Mouse (Mus musculus): ENCODE measurements at regions not wholly inside any gene's neighbourhood (a gene's known extent, or its start where the extent isn't known, plus 50 kb on each side); places are given as distances from the start of the nearest gene placed in this dataset.

DNA sequence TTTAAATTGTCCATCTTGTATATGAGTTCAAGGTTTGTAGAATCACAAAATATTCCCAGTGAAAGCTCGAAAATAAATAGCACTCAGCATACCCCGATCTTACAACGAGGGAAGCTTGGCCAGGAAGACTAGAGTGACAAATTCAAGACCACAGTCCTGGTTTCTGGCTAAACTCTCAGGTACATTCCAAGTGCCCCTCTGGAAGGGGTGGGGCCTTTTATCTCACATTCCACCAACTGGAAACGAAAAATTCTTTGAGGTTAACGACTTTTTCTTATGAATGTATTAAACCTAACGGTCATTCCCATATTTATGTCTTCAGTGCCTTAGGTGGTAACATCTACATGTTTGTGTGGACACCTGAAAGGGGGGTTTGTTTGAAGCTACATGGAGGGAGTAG, 50.8 kb upstream of the Spred1 start:
- H3K27me3 ChIP-seq (ENCODE audit: low read depth, poor library complexity, severe bottlenecking) = no peaks in the 10 kb centered on the region
- no peaks in the 10 kb centered on the region for H3K36me3 ChIP-seq
- H3K9me3 ChIP-seq (replicated peaks) = no peaks in the 10 kb centered on the region
- no peak for DNase-seq (ENCODE audit: low spot score)
- H3K4me1 ChIP-seq = no peaks in the 10 kb centered on the region
- H3K27ac ChIP-seq (replicated peaks) = no peak overlapping the region
- H3K4me3 ChIP-seq = no peak overlapping the region
- 87% methylated on average over 6 of the region's 6 CpGs for WGBS

DNA sequence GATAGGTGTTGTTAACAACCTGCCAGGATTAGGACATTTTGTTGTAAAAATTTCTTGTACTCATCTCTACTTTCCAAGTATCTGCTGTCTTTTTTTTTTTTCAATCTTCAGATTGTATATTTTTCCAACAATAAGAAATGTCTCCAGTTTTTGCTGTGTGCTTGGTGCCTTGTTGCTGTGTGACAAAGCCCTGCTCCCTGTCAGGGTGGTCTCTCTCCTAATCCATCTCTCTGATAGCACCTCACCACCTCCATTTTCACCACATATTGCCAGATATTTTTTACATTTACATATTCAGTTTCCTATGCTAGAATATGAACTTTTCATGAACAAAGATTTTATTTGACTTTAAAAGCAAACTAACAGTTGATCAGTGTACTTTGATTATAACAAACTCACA, 50.1 kb upstream of the Spred1 start:
- H3K4me1 ChIP-seq = no peaks in the 10 kb centered on the region
- no peaks in the 10 kb centered on the region for H3K27me3 ChIP-seq (ENCODE audit: low read depth, poor library complexity, severe bottlenecking)
- no peak for DNase-seq (ENCODE audit: low spot score)
- H3K4me3 ChIP-seq = no peak overlapping the region
- no peaks in the 10 kb centered on the region for H3K9me3 ChIP-seq (replicated peaks)
- no peaks in the 10 kb centered on the region for H3K36me3 ChIP-seq
- no peak overlapping the region for H3K27ac ChIP-seq (replicated peaks)
